Mouse (Mus musculus): ENCODE data around the gene Fbh1. TPM values are rescaled to one million over a fixed set of nuclear protein-coding genes. Genes with fewer than 3 reads are reported as not detected.

Gene Fbh1
- total and polyA plus RNA-seq, 3 experiments: 30.2 to 46.4 (median 35.2) TPM

GRCm38 (mm10) chr2:11778087-11778823 lies 873 bp upstream of the Fbh1 start (continued):
- TF ChIP-seq NRF1 (IDR thresholded peaks at IDR 0.05; ENCODE audit: low read depth, low read length) (peak; percentile 28; the same call in 1 of the 2 replicates), ZMIZ1 (IDR thresholded peaks at IDR 0.05; ENCODE audit: low read depth, low read length) (peak; percentile 61; the same call in 1 of the 2 replicates), ZC3H11A (IDR thresholded peaks at IDR 0.05; ENCODE audit: low read depth, low read length) (no peak), POLR2A (IDR thresholded peaks at IDR 0.05; ENCODE audit: low read depth, low read length) (peak; percentile 79), ZNF384 (IDR thresholded peaks at IDR 0.05; ENCODE audit: low read depth, low read length) (no peak), KAT2A (IDR thresholded peaks at IDR 0.05; ENCODE audit: insufficient replicate concordance, low read length) (peak; percentile 66; the same call in 1 of the 2 replicates), TCF12 (IDR thresholded peaks at IDR 0.05; ENCODE audit: low read depth, low read length) (peak; percentile 35; the same call in 1 of the 2 replicates), RAD21 (IDR thresholded peaks at IDR 0.05; ENCODE audit: low read depth, low read length) (no peak), MXI1 (IDR thresholded peaks at IDR 0.05; ENCODE audit: low read depth, low read length) (peak; percentile 51; the same call in 1 of the 2 replicates), RCOR1 (conservative IDR thresholded peaks at IDR 0.05; ENCODE audit: low read depth, low read length) (no peak), SIN3A (IDR thresholded peaks at IDR 0.05; ENCODE audit: low read length) (peak; percentile 90), POLR2AphosphoS2 (IDR thresholded peaks at IDR 0.05; ENCODE audit: low read depth, low read length) (no peak), BHLHE40 (IDR thresholded peaks at IDR 0.05; ENCODE audit: low read depth, low read length) (peak; percentile 59; the same call in 1 of the 2 replicates), MYC (IDR thresholded peaks at IDR 0.05; ENCODE audit: low read depth, low read length) (0 out of 2 replicates have a peak, but pooled peaks have one; percentile 13), E2F4 (IDR thresholded peaks at IDR 0.05; ENCODE audit: insufficient replicate concordance, low read depth, low read length) (no peak), NELFE (IDR thresholded peaks at IDR 0.05; ENCODE audit: low read depth, low read length) (peak; percentile 71)

DNA sequence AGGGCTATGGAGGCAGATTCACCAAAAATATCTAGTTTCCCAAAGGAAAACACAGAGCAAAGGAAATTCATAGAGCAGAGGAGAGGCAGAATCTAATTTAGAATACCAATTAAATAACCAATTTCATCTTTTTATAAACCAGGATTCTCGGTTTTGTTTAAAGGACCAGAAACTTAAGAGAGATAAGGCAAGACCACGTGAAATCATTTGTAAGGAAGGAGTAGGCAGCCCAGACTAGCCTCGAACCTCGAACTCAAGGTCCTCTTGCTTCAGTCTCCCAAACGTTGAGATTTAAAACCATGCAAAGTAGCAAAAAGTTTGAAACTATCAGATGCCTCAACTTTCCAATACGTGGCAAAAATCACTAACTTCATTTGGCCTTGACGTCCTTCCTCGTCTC lies 967 bp downstream of the Fbh1 start:
- TF ChIP-seq NELFE (IDR thresholded peaks at IDR 0.05; ENCODE audit: low read depth, low read length) (0 out of 2 replicates have a peak, but pooled peaks have one; percentile 23), MAX (IDR thresholded peaks at IDR 0.05; ENCODE audit: low read length) (no peak; the same call in 1 of the 2 replicates)
- no peaks in the 10 kb centered on the region for H3K27me3 ChIP-seq (replicated peaks)
- H3K4me2 ChIP-seq (ENCODE audit: insufficient read depth, low read depth, poor library complexity, severe bottlenecking): peak overlapping the region; percentile 84
- peak overlapping the region; percentile 80 for H3K9ac ChIP-seq (ENCODE audit: insufficient read depth, low read depth)
- peak overlapping the region; percentile 75 to 88 (median 77) for H3K4me3 ChIP-seq (replicated peaks in 1 of 3; ENCODE audit: low read depth in 2 of 3, low read length in 2 of 3, poor library complexity in 1 of 3)
- in situ Hi-C loops (cut with MboI; ENCODE audit: low pct_ligation_motif_present, low pct_unique_long_range_greater_than_20kb, low sequenced_read_pairs) (no loop called here), dilution Hi-C loops (cut with MboI; ENCODE audit: extremely low pct_ligation_motif_present, extremely low pct_unique_long_range_greater_than_20kb, low sequenced_read_pairs) (no loop called here)
- peaks cover 31% of the 10 kb centered on the region for H3K79me2 ChIP-seq (replicated peaks; ENCODE audit: control insufficient read depth, extremely low read depth, insufficient read depth, poor library complexity, severe bottlenecking)
- DNase-seq (ENCODE audit: extremely low read depth): no peak
- peaks cover 4 to 39% of the 10 kb centered on the region in 2 experiments for H3K4me1 ChIP-seq (ENCODE audit: control insufficient read depth in 1 of 2, insufficient read depth in 2 of 2)
- H3K27ac ChIP-seq (ENCODE audit: insufficient read depth, low read depth): no peak overlapping the region
- no peaks in the 10 kb centered on the region for H3K9me3 ChIP-seq (replicated peaks; ENCODE audit: low read length)
- peaks cover 2 to 26% of the 10 kb centered on the region in 2 experiments for H3K36me3 ChIP-seq (replicated peaks in 1 of 2; ENCODE audit: control insufficient read depth in 1 of 2, insufficient read depth in 1 of 2, low read length in 1 of 2)

- no peak overlapping the region for H3K4me2 ChIP-seq (ENCODE audit: insufficient read depth, low read depth, poor library complexity, severe bottlenecking)
- H3K9ac ChIP-seq (ENCODE audit: insufficient read depth, low read depth): no peak overlapping the region
- peaks cover 4 to 36% of the 10 kb centered on the region in 2 experiments for H3K4me1 ChIP-seq (ENCODE audit: control insufficient read depth in 1 of 2, insufficient read depth in 2 of 2)
- no peak overlapping the region for H3K4me3 ChIP-seq (replicated peaks in 1 of 3; ENCODE audit: low read depth in 2 of 3, low read length in 2 of 3, poor library complexity in 1 of 3)
- H3K27me3 ChIP-seq (replicated peaks): no peaks in the 10 kb centered on the region
- no peak overlapping the region for H3K27ac ChIP-seq (ENCODE audit: insufficient read depth, low read depth)
- in situ Hi-C loops (cut with MboI; ENCODE audit: low pct_ligation_motif_present, low pct_unique_long_range_greater_than_20kb, low sequenced_read_pairs): no loop called here
- peaks cover 0 to 16% of the 10 kb centered on the region in 2 experiments for H3K36me3 ChIP-seq (replicated peaks in 1 of 2; ENCODE audit: control insufficient read depth in 1 of 2, insufficient read depth in 1 of 2, low read length in 1 of 2)
- H3K79me2 ChIP-seq (replicated peaks; ENCODE audit: control insufficient read depth, extremely low read depth, insufficient read depth, poor library complexity, severe bottlenecking): peaks cover 31% of the 10 kb centered on the region
- H3K9me3 ChIP-seq (replicated peaks; ENCODE audit: low read length): no peaks in the 10 kb centered on the region
- TF ChIP-seq JUN (IDR thresholded peaks at IDR 0.05; ENCODE audit: insufficient read depth, low read depth, low read length): no peak
- dilution Hi-C loops (cut with MboI; ENCODE audit: extremely low pct_ligation_motif_present, extremely low pct_unique_long_range_greater_than_20kb, low sequenced_read_pairs): no loop called here
- DNase-seq (ENCODE audit: extremely low read depth): no peak
Observed at GRCm38 (mm10) chr2:11775121-11775520, 2.3 kb downstream of the Fbh1 start.

Measured in CH12.LX (cell line).